Mouse (Mus musculus): ENCODE measurements at regions not wholly inside any gene's neighbourhood (a gene's known extent, or its start where the extent isn't known, plus 50 kb on each side); places are given as distances from the start of the nearest gene placed in this dataset.

GRCm38 (mm10) chr1:73444216-73444890, 428.6 kb upstream of the Tnp1 start:
- no peak for DNase-seq (ENCODE audit: low spot score)

- DNase-seq (ENCODE audit: low spot score), result no peak
These were observed 422.7 kb upstream of the Tnp1 start for GRCm38 (mm10) chr1:73438385-73438784.

DNA sequence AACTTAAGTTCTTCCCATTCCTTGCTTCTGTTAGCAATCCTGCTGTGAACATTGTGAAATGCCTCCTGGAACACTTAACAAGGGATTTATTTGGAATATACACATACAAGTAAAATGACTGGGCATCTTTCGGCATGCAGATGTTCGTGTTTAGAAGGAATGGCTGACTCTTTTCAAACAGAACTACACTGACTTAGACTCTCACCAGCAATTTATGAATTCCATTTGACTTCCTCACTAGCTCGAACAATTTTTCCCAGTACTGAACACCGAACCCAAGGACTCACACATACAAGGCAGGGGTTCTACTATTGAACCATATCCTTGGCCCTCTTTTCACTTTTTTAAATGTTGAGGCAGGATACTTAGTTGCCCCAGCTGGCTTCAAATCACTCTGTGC, 412.4 kb upstream of the Tnp1 start:
- DNase-seq (ENCODE audit: low spot score), result no peak

DNA sequence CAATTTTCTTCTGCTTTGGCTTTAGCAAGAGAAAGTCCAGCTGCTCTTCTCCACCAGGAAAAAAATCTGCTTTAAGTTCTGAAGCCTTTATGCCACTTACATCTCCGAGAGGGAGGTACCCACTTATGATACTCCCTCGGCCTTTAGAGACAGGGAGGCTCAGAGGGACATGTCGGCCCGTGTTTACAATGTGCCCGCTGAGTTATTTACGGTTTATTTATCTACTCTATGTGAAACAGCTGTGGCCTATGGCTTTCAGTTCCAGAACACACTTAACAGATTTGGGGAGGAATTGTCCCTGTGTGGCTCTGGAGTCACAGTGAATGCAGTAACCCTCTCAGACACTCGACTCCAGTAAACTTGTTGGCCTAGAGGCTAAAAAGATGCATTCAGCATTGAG, 409.3 kb upstream of the Tnp1 start:
- no peak for DNase-seq (ENCODE audit: low spot score)

DNA sequence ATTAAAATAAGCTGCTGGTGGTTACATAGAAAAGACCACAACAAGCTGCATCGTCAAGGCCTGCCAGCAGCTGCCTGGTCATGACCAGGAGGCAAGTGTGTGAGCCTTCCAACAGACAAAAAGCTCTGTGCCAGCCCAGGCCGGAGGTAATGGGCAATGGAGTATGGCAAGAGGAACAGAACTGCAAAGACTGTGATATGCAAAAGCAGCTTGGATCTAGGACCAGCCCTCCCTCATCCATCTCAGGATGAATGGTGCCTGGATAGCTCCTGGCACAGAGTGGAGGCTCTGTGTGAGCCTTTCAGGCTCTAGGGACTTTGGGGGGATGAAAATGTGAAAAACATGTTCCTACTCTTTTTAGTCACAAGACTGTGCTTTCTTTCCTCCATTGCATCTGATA, 402.5 kb upstream of the Tnp1 start:
- no peak for DNase-seq (ENCODE audit: low spot score)

GRCm38 (mm10) chr1:73411452-73411851, 395.7 kb upstream of the Tnp1 start:
- DNase-seq (ENCODE audit: low spot score), result no peak

DNA sequence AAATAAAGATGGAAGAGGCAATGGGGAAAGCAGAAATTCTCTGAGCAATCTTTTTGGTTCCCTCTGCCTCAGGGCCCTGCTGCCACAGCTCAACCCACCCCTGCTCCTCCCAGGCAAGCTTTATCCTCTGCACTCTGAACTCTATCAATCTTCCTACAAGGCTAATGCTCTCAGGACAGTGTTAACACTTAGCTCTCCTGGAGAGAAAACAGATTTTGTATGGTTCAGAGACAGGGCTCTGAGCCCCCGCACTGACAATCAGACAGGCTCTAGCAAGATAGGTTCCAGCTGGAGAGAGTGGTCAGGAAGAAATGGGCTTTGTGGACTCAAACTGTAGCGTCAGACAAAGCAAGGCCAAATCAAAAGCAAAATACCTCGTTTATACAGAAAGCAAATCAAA, 383.5 kb upstream of the Tnp1 start:
- no peak for DNase-seq (ENCODE audit: low spot score)

DNA sequence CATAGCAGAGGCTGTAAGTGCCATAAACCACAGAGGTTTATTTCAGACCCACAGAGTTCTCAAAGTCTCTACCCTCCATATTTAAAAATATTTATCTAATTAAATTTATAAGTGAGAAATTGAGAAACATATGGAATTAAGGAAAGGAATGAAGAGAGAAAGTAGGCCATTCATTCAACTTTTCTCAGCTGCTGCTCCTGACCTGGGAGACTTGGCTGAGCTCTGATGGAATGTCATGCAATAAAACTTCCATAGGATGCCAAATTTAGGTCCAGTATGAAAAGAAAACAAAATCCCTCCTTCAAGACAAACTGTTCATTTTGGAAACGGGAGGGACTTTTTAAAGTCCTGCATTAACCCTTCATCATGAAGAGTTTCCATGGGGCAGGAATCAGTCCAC, 379.3 kb upstream of the Tnp1 start:
- DNase-seq (ENCODE audit: low spot score), result no peak

DNA sequence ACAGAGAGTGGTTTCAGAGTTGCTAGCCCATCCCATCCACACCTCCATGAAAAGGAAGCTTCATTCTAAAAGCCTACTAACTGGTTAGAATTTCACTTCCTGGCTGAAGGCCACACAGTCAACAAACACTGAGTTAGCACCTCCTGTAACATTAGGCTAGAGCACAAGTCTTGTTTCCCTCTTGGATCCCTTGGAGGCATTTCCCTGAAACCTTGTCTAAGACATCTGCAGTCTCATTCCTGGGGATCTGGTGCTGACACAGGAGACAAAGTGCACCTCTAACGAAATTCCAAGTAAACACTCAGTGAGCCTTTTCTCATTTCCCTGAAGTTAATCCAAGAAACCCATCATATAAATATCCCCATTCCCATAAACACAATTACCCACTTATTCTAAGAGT, 378.8 kb upstream of the Tnp1 start:
- DNase-seq (ENCODE audit: low spot score), result no peak

DNA sequence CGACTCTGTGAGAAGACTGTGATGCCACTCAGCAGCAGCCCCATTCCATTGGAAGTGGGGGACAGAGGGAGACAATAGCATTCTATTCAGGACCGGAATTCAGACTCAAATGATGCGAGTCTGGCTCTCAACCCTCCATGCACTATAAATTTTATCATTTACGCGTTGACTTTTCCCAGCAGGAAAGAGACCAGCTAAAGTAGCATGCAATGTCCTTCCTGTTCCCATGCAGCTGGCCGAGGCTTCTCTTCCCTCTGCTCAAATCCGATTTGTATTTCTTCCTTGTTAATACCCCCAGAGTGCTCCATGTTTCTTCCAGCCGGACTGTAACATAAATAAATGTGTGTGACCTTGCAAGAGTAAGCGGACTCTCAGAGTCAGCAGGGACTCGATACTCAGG, 376.4 kb upstream of the Tnp1 start:
- DNase-seq (ENCODE audit: low spot score), result no peak

- DNase-seq (ENCODE audit: low spot score), result no peak
These were observed 374.3 kb upstream of the Tnp1 start for GRCm38 (mm10) chr1:73389976-73390375.

GRCm38 (mm10) chr1:73389174-73389573, 373.5 kb upstream of the Tnp1 start:
- no peak for DNase-seq (ENCODE audit: low spot score)

- no peak for DNase-seq (ENCODE audit: low spot score)
These were observed 365.9 kb upstream of the Tnp1 start for GRCm38 (mm10) chr1:73381578-73381977.

- no peak for DNase-seq (ENCODE audit: low spot score)
These were observed 359.0 kb upstream of the Tnp1 start for GRCm38 (mm10) chr1:73374531-73375375.

DNA sequence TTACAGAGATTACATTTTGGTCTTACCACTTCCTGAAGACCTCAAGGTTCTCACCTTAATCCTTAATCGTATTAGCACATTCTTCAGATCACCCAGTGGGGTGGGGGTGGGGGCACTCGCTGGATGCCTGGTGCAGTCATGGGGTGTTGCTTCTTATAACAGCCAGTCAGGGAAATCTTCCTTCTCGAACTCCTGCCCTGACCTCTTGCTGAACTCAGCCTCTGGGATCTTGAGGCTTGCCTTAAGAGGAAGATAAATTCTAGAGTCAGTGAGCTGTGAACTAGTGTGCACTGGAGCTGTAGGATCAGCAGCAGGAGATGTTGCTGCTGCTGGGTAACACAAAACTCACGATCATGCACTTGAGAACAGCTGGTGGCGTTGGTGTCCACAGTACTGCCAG, 352.5 kb upstream of the Tnp1 start:
- DNase-seq (ENCODE audit: low spot score), result no peak

DNA sequence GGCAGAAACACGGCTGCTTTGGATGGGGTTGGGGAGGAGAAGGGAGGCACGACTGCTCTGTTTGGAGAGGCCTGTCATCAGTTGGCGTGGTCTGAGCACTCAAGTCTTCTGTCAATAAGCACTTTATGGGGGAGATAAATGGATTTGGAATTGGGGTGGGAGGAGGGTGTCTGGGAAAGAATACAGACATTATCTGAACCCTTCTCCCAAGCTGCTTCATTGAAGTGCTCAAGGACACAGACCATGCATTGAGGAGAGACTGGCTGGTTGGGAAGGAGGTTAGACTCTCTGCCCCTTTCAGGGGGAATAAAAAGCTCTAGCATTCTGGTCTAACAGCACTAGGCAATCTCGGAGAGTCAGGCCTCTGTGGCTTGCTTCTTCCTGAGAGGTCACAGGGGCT, 350.1 kb upstream of the Tnp1 start:
- DNase-seq (ENCODE audit: low spot score), result no peak

DNA sequence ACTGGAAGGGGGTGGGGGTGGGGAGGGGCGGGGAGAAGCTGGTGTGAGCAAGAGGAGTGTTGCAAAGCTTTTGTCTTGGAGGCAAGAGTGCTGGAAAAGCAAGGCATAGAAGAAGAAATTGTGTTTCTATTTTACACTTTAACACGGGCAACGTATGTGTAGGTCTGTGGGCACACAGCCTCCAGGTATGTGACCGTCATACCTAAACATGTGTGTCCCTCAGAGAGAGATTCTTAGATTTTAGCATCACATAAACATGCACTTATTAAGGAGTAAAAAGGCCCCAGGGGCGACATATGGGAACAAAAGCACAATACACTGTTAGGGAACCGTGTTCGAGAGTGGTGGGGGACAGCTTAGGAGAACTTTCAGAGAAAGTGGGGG, 348.6 kb upstream of the Tnp1 start:
- DNase-seq (ENCODE audit: low spot score), result no peak

- no peak for DNase-seq (ENCODE audit: low spot score)
These were observed 348.0 kb upstream of the Tnp1 start for GRCm38 (mm10) chr1:73363549-73364299.

- no peak for DNase-seq (ENCODE audit: low spot score)
These were observed 346.4 kb upstream of the Tnp1 start for GRCm38 (mm10) chr1:73362122-73362521.

GRCm38 (mm10) chr1:73361300-73361699, 345.6 kb upstream of the Tnp1 start:
- DNase-seq (ENCODE audit: low spot score), result no peak

GRCm38 (mm10) chr1:73354447-73354846, 338.7 kb upstream of the Tnp1 start:
- no peak for DNase-seq (ENCODE audit: low spot score)

GRCm38 (mm10) chr1:73348476-73348875, 332.8 kb upstream of the Tnp1 start:
- no peak for DNase-seq (ENCODE audit: low spot score)

GRCm38 (mm10) chr1:73344587-73344986, 328.9 kb upstream of the Tnp1 start:
- no peak for DNase-seq (ENCODE audit: low spot score)

Data from left cerebral cortex, adult 11 months (tissue).